Mouse (Mus musculus) liver, adult 2 months (tissue): ENCODE results near the gene Pde3b. TPM values are rescaled to one million over a fixed set of nuclear protein-coding genes. Genes with fewer than 3 reads are reported as not detected.

Source experiments
- DNase-seq: peaks from one replicate; pipeline ENCODE4 v3.0.0-alpha.2; 2011; ENCODE audit warnings: low read depth, low spot score; ENCODE audit errors: extremely low read depth
- H3K27ac ChIP-seq: fragments of 200-500 bp; replicated peaks from 2 replicates; pipeline ENCODE4 v1.5.1; 2012; ENCODE audit warnings: low read depth, mild to moderate bottlenecking, control low read depth, inconsistent platforms, low read length; ENCODE audit not compliant: insufficient read depth
- H3K27me3 ChIP-seq: fragments of 200-500 bp; 2 replicates; pipeline ENCODE4 v1.6.1; 2012; ENCODE audit warnings: mild to moderate bottlenecking, moderate library complexity, low read length, inconsistent platforms; ENCODE audit not compliant: control insufficient read depth, insufficient read depth
- H3K36me3 ChIP-seq: fragments of 200-500 bp; 2 replicates; pipeline ENCODE4 v1.6.1; 2012; ENCODE audit warnings: low read length, inconsistent platforms; ENCODE audit not compliant: control insufficient read depth, insufficient read depth
- H3K4me1 ChIP-seq: fragments of 200-500 bp; 2 replicates; pipeline ENCODE4 v1.6.1; 2011; ENCODE audit warnings: low read length; ENCODE audit not compliant: control insufficient read depth, insufficient read depth
- H3K4me3 ChIP-seq: fragments of 200-500 bp; 2 replicates; pipeline ENCODE4 v1.5.1; 2011; ENCODE audit warnings: low read depth, mild to moderate bottlenecking, control low read depth, low read length, moderate library complexity; ENCODE audit not compliant: insufficient read depth
- H3K79me2 ChIP-seq: fragments of 200-500 bp; 2 replicates; pipeline ENCODE4 v1.6.1; 2012; ENCODE audit warnings: inconsistent platforms, mild to moderate bottlenecking, low read length, moderate library complexity; ENCODE audit not compliant: control insufficient read depth, insufficient read depth
- H3K9ac ChIP-seq: fragments of 200-500 bp; 2 replicates; pipeline ENCODE4 v1.6.1; 2012; ENCODE audit warnings: low read depth, mild to moderate bottlenecking, control low read depth, inconsistent platforms, low read length
- CTCF ChIP-seq: fragments of 200-500 bp; IDR thresholded peaks from 2 replicates; pipeline ENCODE4 v1.5.1; 2011; ENCODE audit warnings: low read depth, low read length, control low read depth
- POLR2A ChIP-seq: fragments of 200-500 bp; IDR thresholded peaks from 2 replicates; pipeline ENCODE4 v1.6.1; 2011; ENCODE audit warnings: low read length, control low read depth; ENCODE audit not compliant: insufficient read depth; ENCODE audit errors: extremely low read depth
- WGBS: fragments of 180-500 bp; shearing (Covaris S2); methylation state at CpG from one replicate; pipeline ENCODE4 v1.1.7; 2018; 5-methylcytosine and 5-hydroxymethylcytosine counted together
- polyA plus RNA-seq: library from polyadenylated mRNA; depleted of rRNA; stranded (reverse); fragments of >200 nt; gene quantifications from 2 replicates; pipeline ENCODE4 v1.2.3, GENCODE M21; 2012
- total RNA-seq: library from RNA; depleted of rRNA; stranded (reverse); fragments of >200 nt; gene quantifications from 2 replicates; pipeline ENCODE4 v1.2.3, GENCODE M21; 2014

Gene Pde3b
- total and polyA plus RNA-seq, 2 experiments = 16.2 to 86.2 TPM

DNA sequence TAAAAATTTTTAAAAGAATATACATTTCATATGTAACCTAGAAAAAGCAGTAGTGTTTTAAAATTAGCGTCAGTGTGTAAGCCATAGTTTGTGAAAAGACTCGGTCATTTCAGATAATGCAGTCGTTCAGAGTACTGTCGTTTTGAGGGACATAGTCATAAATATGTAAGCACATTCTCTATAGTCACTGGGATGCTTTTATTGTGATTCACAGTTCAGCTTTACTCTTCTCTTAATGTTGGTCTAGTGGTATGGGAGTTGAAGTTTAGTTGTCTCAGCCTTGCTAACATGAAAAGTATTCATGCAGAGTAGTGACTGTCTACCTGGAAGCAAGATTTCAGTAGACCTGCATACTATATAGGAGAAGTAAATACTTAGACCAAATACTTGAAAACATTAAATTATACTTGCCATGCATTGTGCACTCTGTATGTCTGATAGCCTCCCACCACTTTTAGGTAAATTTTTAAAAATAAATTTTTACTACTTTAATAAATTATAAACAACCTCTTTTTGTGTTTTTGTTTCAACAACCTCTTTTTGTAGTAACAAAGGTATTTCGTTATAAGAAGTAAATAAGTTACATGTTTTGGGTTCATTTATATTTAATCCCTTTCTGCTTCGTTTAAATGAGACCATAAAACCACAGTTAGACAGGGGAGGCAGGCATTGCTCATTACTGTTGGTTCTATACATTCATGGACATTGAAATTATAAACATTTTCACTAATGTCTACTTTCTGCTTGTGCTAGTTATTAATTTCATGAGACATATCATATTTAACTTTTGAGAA is 65.3 kb downstream of the Pde3b start:
- Histone ChIP-seq H3K4me1 (no peaks in the 10 kb centered on the region; the same call in 1 of the 2 replicates), H3K4me3 (no peak overlapping the region), H3K27ac (no peak overlapping the region), H3K79me2 (peaks cover 10% of the 10 kb centered on the region; the same call in 1 of the 2 replicates), H3K27me3 (no peaks in the 10 kb centered on the region), H3K9ac (no peak overlapping the region), H3K36me3 (no peaks in the 10 kb centered on the region)
- 84% methylated on average over 6 of the region's 6 CpGs for WGBS
- TF ChIP-seq CTCF (no peak), POLR2A (no peak)
- no peak for DNase-seq

DNA sequence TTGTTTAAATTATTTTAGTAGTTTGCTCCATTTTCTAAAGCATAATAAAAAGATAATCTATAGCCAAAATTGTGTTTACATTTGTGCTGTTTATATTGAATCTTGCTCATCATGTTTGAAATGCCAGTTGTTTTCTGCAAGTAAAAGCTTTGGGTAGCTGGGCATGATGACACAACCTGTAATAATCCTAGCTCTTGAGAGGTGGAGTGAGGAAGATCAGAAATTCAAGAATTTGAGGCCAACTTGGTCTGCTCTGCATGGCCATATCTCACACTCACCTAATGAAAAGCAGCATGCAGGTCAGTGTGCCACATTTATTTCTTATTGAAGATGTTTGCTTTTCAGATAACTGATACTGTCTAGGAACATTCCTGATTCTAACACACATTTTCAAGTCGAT is 65.9 kb downstream of the Pde3b start:
- Histone ChIP-seq H3K27me3 (no peaks in the 10 kb centered on the region), H3K4me3 (no peak overlapping the region), H3K4me1 (no peaks in the 10 kb centered on the region; the same call in 1 of the 2 replicates), H3K27ac (no peak overlapping the region), H3K79me2 (peaks cover 10% of the 10 kb centered on the region; the same call in 1 of the 2 replicates), H3K36me3 (no peaks in the 10 kb centered on the region), H3K9ac (no peak overlapping the region)
- TF ChIP-seq CTCF = no peak
- no peak for TF ChIP-seq POLR2A
- DNase-seq = no peak
- 16% methylated on average over 1 of the region's 1 CpGs for WGBS

- Histone ChIP-seq H3K79me2 (peaks cover 10% of the 10 kb centered on the region; the same call in 1 of the 2 replicates), H3K4me1 (no peaks in the 10 kb centered on the region; the same call in 1 of the 2 replicates), H3K4me3 (no peak overlapping the region), H3K27me3 (no peaks in the 10 kb centered on the region), H3K36me3 (no peaks in the 10 kb centered on the region), H3K27ac (no peak overlapping the region), H3K9ac (no peak overlapping the region)
- TF ChIP-seq POLR2A (no peak), CTCF (no peak)
- no peak for DNase-seq
- WGBS = 24% methylated on average over 2 of the region's 2 CpGs
Observed at GRCm38 (mm10) chr7:114481429-114481931, 66.4 kb downstream of the Pde3b start.

- DNase-seq = no peak
- Histone ChIP-seq H3K79me2 (peaks cover 3% of the 10 kb centered on the region; the same call in 1 of the 2 replicates), H3K4me3 (no peak overlapping the region), H3K27ac (no peak overlapping the region), H3K4me1 (no peaks in the 10 kb centered on the region), H3K36me3 (peaks cover 2% of the 10 kb centered on the region), H3K9ac (no peak overlapping the region), H3K27me3 (no peaks in the 10 kb centered on the region)
- no peak for TF ChIP-seq POLR2A
- TF ChIP-seq CTCF = no peak
Observed at GRCm38 (mm10) chr7:114492540-114492939, 77.5 kb downstream of the Pde3b start.

DNA sequence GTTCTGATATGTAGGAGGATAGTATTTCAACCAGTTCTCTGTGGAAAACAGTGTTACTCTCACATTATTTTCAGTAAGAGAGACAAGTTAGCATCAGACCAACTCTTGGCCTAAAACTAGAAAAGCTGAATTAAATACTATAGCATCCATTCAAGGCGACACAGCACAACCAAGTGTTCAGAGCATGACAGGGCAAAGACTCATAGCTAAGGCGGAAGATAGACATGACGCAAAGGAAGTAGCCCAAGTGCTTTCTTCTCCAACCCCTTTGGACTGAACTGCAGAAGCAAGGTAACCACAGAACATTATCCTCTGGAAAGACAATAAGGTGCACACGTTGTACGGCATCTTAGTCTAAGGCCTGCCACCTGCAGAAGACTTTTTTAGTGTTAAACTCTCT is 79.0 kb downstream of the Pde3b start:
- no peak for TF ChIP-seq POLR2A
- TF ChIP-seq CTCF = no peak
- no peak for DNase-seq
- WGBS = 89% methylated on average over 5 of the region's 5 CpGs

DNA sequence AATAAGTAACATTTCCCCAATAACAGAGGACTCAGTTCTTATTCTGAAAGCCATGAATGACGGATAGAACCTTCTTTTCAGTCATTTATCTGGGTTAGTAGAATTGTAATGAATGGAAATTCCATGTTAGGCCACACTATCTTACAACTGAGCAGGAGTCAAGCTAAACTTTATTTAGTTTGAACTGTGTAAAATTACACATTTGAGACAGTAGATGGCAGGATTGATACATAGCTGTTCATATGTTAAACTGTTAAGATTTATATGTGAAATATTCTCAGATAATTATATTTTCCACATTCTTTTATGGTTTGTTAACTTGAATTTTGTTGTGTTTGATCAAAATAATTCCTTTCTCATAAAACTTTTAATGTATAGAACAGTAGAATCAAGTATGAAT is 84.2 kb downstream of the Pde3b start:
- H3K9ac ChIP-seq = no peak overlapping the region
- no peak for TF ChIP-seq POLR2A
- 0 out of 2 replicates have a peak, but pooled peaks have one; percentile 13 for TF ChIP-seq CTCF
- H3K4me3 ChIP-seq = no peak overlapping the region
- H3K27ac ChIP-seq = no peak overlapping the region
- DNase-seq = peak; percentile 28
- no peaks in the 10 kb centered on the region for H3K79me2 ChIP-seq
- H3K36me3 ChIP-seq = peaks cover 5% of the 10 kb centered on the region
- H3K27me3 ChIP-seq = no peaks in the 10 kb centered on the region
- 82% methylated on average over 1 of the region's 1 CpGs for WGBS
- no peaks in the 10 kb centered on the region for H3K4me1 ChIP-seq

More for the DNA sequence above, 79.0 kb downstream of the Pde3b start:
- H3K4me1 ChIP-seq = no peaks in the 10 kb centered on the region
- peaks cover 3% of the 10 kb centered on the region for H3K36me3 ChIP-seq
- no peak overlapping the region for H3K27ac ChIP-seq
- H3K9ac ChIP-seq = no peak overlapping the region
- H3K27me3 ChIP-seq = no peaks in the 10 kb centered on the region
- H3K4me3 ChIP-seq = no peak overlapping the region
- H3K79me2 ChIP-seq = no peaks in the 10 kb centered on the region; the same call in 1 of the 2 replicates
